Mouse (Mus musculus) stomach, postnatal 0 days (tissue): ENCODE data around the gene Pcolce2. TPM values are rescaled to one million over a fixed set of nuclear protein-coding genes. Genes with fewer than 3 reads are reported as not detected.
A peak's percentile ranks its signal among the peaks of the same experiment; 100 is the strongest.

ENCODE experiments used
- ATAC-seq: fragments of 200-750 bp; cut with Nextera tagmentation; 2 replicates; pipeline ENCODE4 v1.8.0; 2017; ENCODE audit not compliant: low FRiP score, low TSS enrichment
- DNase-seq: peaks from one replicate; pipeline ENCODE4 v3.0.0-alpha.2; 2016; ENCODE audit warnings: low spot score
- H3K27ac ChIP-seq: fragments of 300-500 bp; sonication (generic); replicated peaks from 2 replicates; pipeline ENCODE4 v1.5.1; 2014; ENCODE audit warnings: mild to moderate bottlenecking, control low read depth
- H3K27me3 ChIP-seq: fragments of 300-500 bp; sonication (generic); 2 replicates; pipeline ENCODE4 v1.6.1; 2014; ENCODE audit warnings: low read length; ENCODE audit not compliant: control insufficient read depth, insufficient read depth
- H3K36me3 ChIP-seq: fragments of 300-500 bp; sonication (generic); 2 replicates; pipeline ENCODE4 v1.6.1; 2014; ENCODE audit warnings: low read length, mixed read lengths; ENCODE audit not compliant: control insufficient read depth, insufficient read depth
- H3K4me1 ChIP-seq: fragments of 300-500 bp; sonication (generic); replicated peaks from 2 replicates; pipeline ENCODE4 v1.6.1; 2014; ENCODE audit warnings: antibody characterized with exemption; ENCODE audit not compliant: control insufficient read depth, insufficient read depth
- H3K4me2 ChIP-seq: fragments of 300-500 bp; sonication (generic); replicated peaks from 2 replicates; pipeline ENCODE4 v1.6.1; 2014; ENCODE audit warnings: low read depth, mild to moderate bottlenecking, control low read depth, moderate library complexity
- H3K4me3 ChIP-seq: fragments of 300-500 bp; sonication (generic); 2 replicates; pipeline ENCODE4 v1.5.1; 2014; ENCODE audit warnings: low read depth, low read length, control low read depth
- H3K9ac ChIP-seq: fragments of 300-500 bp; sonication (generic); 2 replicates; pipeline ENCODE4 v1.6.1; 2014; ENCODE audit warnings: mild to moderate bottlenecking, low read length, control low read depth, mixed read lengths
- H3K9me3 ChIP-seq: fragments of 300-500 bp; sonication (generic); 2 replicates; pipeline ENCODE4 v1.6.1; 2016; ENCODE audit warnings: low read length; ENCODE audit not compliant: control insufficient read depth
- CTCF ChIP-seq: IDR thresholded peaks from 2 replicates; pipeline ENCODE4 v1.5.1; 2016; ENCODE audit warnings: antibody characterized with exemption, low read depth, mild to moderate bottlenecking, moderate library complexity
- EP300 ChIP-seq: optimal IDR thresholded peaks from 2 replicates; pipeline ENCODE3; 2016; ENCODE audit warnings: antibody characterized with exemption
- WGBS: fragments of 180-500 bp; shearing (Covaris S2); extraction: QIAGEN DNeasy Blood & Tissue Kit; methylation state at CpG from one replicate; pipeline ENCODE4 v1.1.7; 2014; 5-methylcytosine and 5-hydroxymethylcytosine counted together
- polyA plus RNA-seq: library from polyadenylated mRNA; unstranded; fragments of >200 nt; fragmentation: Nextera tagmentation; extraction: Ambion mirVana; gene quantifications from 2 replicates; pipeline ENCODE4 v1.2.1, GENCODE M21; 2015

The Pcolce2 gene
- polyA plus RNA-seq, 1 experiment from 2014 or later, result 0.21 TPM

DNA sequence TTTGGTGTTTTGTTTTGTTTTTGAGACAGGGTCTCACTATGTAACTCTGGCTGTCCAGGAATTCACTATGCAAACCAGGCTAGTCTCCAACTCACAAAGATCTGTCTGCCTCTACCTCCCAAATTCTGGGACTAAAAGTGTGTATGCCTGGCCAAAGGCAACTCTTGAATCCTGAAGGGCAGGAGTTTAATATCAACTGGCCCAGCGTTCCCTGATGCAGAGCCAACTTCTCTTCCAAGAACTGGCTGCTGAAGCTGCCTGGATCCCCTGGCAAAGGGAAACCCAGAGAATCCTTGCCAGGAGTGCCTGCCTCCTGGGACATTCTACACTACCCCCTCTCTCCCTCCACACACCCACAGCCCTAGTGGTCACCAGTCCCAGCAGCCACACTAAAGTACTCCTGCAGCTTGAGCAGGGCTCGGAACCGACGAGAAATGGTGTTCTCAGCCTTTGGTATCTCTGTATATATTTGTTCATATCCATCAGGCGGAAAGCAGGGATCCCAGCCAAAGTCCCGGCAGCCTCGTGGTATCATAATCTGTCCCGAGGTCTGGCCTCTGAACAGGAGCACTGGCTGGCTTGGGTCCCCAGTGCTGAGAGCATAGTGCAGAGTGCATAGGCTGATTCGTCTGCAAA is 37.8 kb downstream of the Pcolce2 start:
- no peak overlapping the region for H3K4me3 ChIP-seq
- H3K27me3 ChIP-seq, result no peaks in the 10 kb centered on the region
- no peak overlapping the region for H3K9ac ChIP-seq
- H3K27ac ChIP-seq, result no peak overlapping the region
- TF ChIP-seq CTCF, result peak; percentile 32; the same call in 1 of the 2 replicates
- TF ChIP-seq EP300, result no peak
- no peaks in the 10 kb centered on the region for H3K9me3 ChIP-seq
- ATAC-seq, result no peak
- no peak for DNase-seq
- H3K4me2 ChIP-seq, result peak overlapping the region; percentile 27
- no peaks in the 10 kb centered on the region for H3K4me1 ChIP-seq
- no peaks in the 10 kb centered on the region for H3K36me3 ChIP-seq
- WGBS, result 37% methylated on average over 9 of the region's 9 CpGs

DNA sequence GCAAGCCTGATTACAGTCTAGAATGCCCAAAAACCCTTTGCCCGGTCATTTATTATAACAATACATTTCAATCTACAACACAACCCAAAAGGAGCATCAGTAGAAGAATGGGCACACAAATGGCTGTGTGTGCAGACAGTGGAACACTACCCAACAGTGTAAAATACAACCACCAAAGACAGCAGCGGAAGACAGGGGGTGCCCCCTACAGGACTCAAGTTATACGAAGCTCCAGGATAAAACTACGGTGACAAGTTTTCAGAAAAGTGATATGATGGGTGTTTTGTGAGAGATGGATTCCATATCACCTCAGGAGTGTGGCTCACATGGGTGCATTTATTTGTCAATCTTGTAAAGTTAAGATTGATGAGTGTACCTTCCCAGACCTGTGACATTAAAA is 38.6 kb downstream of the Pcolce2 start:
- WGBS, result 95% methylated on average over 4 of the region's 4 CpGs
- Histone ChIP-seq H3K4me1 (no peaks in the 10 kb centered on the region), H3K4me3 (no peak overlapping the region), H3K4me2 (no peak overlapping the region), H3K9me3 (no peaks in the 10 kb centered on the region), H3K36me3 (no peaks in the 10 kb centered on the region), H3K27ac (no peak overlapping the region), H3K27me3 (no peaks in the 10 kb centered on the region), H3K9ac (no peak overlapping the region)
- no peak for TF ChIP-seq EP300
- 0 out of 2 replicates have a peak, but pooled peaks have one; percentile 20 for TF ChIP-seq CTCF
- DNase-seq (no peak), ATAC-seq (no peak)

DNA sequence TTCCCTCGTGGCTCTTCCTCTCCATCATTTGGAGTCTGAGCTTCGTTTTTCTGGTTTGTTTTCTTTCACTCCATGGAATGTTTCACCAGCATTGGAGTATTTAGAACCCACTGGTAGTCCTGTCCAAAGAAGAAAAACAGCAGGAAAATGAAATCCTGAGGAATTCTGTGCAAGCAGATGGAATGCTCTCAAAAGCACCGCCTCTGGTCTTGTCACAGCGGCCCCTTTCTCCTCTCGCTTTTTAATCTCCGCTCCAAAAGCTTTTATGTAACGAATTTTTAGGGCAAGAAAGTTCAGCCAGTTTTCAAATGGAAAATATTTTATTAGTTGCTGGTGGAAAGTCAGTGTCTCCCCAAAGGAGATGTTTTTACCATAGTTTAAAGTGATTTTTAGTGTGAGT is 42.6 kb downstream of the Pcolce2 start:
- WGBS, result 55% methylated on average over 7 of the region's 7 CpGs
- DNase-seq (no peak), ATAC-seq (no peak)
- H3K4me2 ChIP-seq, result no peak overlapping the region
- H3K27me3 ChIP-seq, result no peaks in the 10 kb centered on the region
- no peaks in the 10 kb centered on the region for H3K9me3 ChIP-seq
- no peaks in the 10 kb centered on the region for H3K4me1 ChIP-seq
- no peak overlapping the region for H3K9ac ChIP-seq
- H3K4me3 ChIP-seq, result no peak overlapping the region
- no peak overlapping the region for H3K27ac ChIP-seq
- H3K36me3 ChIP-seq, result no peaks in the 10 kb centered on the region
- no peak for TF ChIP-seq EP300
- no peak for TF ChIP-seq CTCF

- H3K27ac ChIP-seq, result no peak overlapping the region
- DNase-seq, result no peak
- TF ChIP-seq CTCF, result no peak
- TF ChIP-seq EP300, result no peak
- no peaks in the 10 kb centered on the region for H3K4me1 ChIP-seq
- ATAC-seq, result no peak
- no peaks in the 10 kb centered on the region for H3K9me3 ChIP-seq
- H3K9ac ChIP-seq, result no peak overlapping the region
- H3K27me3 ChIP-seq, result no peaks in the 10 kb centered on the region
- H3K36me3 ChIP-seq, result no peaks in the 10 kb centered on the region
- WGBS, result 86% methylated on average over 11 of the region's 11 CpGs
- no peak overlapping the region for H3K4me2 ChIP-seq
- no peak overlapping the region for H3K4me3 ChIP-seq
Observed at GRCm38 (mm10) chr9:95680691-95681090, 43.3 kb downstream of the Pcolce2 start.

DNA sequence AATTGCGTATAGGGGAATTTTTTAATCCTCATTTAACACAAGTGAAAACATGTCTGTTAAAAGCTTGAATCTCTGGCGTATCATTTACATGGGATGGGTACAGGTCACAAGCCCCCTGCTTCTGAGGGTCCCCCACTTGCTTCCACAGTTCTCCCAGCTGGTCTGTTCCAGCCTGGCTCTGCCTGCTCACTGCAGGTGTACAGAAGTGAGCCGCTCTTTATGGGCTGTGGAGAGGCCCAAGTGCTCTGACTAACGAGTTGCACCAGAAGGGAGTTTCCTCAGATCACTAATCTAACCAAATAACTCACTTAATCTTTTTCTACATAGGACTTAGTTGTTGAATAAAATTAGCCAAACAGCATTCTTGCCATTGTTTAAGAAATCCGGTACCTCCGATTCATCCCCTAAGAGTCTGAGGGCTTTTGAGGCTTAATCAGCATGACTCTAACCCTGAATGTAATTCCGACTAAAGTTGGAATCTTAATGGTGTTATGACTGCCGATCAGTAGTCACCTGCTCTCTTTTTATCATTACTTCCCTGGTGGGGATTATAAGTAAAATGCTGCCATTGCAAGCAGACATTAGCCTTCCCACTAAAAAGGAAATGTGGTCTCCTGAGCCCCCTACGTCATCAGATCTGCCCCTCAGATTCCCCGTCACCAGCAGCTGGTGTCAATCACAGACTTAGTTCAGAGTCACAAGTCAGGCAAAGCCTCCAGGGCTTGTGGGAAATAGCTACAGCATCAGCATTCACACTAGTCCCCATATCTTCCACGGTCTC is 48.4 kb downstream of the Pcolce2 start:
- no peak for ATAC-seq
- TF ChIP-seq CTCF (no peak), EP300 (no peak)
- Histone ChIP-seq H3K4me3 (no peak overlapping the region), H3K4me2 (no peak overlapping the region), H3K9me3 (no peaks in the 10 kb centered on the region), H3K27me3 (no peaks in the 10 kb centered on the region), H3K4me1 (no peaks in the 10 kb centered on the region), H3K27ac (no peak overlapping the region), H3K36me3 (no peaks in the 10 kb centered on the region), H3K9ac (no peak overlapping the region)
- WGBS, result 44% methylated on average over 11 of the region's 11 CpGs
- no peak for DNase-seq

- no peaks in the 10 kb centered on the region for H3K36me3 ChIP-seq
- H3K27ac ChIP-seq, result no peak overlapping the region
- no peak for ATAC-seq
- no peak overlapping the region for H3K9ac ChIP-seq
- no peak overlapping the region for H3K4me2 ChIP-seq
- TF ChIP-seq EP300, result no peak
- TF ChIP-seq CTCF, result peak; percentile 70
- 47% methylated on average over 3 of the region's 3 CpGs for WGBS
- no peak overlapping the region for H3K4me3 ChIP-seq
- H3K4me1 ChIP-seq, result no peaks in the 10 kb centered on the region
- peak; percentile 26 for DNase-seq
- H3K9me3 ChIP-seq, result no peaks in the 10 kb centered on the region
- H3K27me3 ChIP-seq, result no peaks in the 10 kb centered on the region
Observed at GRCm38 (mm10) chr9:95688064-95688463, 50.7 kb downstream of the Pcolce2 start.
